Mouse (Mus musculus): ENCODE results near the gene Prkn. TPM values are rescaled to one million over a fixed set of nuclear protein-coding genes. Genes with fewer than 3 reads are reported as not detected.
A peak's percentile ranks its signal among the peaks of the same experiment; 100 is the strongest.

The Prkn gene
- total RNA-seq, 2 experiments from 2014 or later: 12.7 to 15.9 TPM

GRCm38 (mm10) chr17:11918123-11918801, 1078.1 kb downstream of the Prkn start:
- no peak for DNase-seq

DNA sequence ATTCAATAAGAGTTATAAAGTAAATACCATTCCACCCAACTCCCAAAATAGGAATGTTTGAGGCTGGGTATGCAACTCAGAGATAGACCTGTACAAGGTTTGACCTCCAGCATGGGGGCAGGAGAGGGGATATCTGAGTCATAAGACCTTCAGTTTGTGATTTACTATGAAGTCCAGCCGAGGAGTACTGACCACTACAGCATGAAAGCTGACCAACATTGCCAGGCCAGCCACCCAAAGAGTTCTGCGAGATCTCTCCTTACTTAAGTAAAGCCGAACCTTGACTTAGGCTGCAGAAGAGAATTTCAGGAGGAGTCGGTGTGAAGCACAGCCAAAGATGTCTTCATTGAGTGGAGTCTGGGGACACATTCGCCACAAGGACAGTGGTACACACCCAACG, 1079.4 kb downstream of the Prkn start:
- DNase-seq: no peak

- no peak for DNase-seq
Measured at GRCm38 (mm10) chr17:11921026-11921425, 1080.8 kb downstream of the Prkn start.

- DNase-seq: no peak
Measured at GRCm38 (mm10) chr17:11923989-11924388, 1083.8 kb downstream of the Prkn start.

DNA sequence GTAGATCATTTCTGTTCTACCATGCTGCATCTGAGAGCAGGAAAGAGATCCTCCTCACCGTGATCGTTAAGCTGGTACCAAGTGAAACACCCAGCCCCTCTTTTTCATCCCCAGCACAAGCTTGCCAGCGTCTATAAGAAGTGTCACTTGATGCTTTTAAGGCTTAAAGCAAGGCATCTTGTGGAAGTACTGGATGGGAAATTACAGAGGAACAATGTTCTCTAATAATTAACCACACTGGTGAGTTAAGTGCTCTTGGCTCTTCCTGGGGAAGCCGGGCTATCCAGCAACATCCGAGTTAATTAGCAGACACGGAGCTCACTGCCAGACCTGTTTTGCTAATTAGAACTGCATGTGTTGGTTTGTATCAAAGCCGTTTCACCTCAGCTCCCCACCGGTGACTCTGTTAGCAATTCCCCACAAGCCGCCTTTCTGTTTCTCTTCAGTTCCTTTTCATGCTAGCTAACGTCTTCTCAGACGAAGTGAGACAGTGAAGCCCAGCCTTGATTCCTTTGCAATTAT, 1086.7 kb downstream of the Prkn start:
- DNase-seq: no peak

DNA sequence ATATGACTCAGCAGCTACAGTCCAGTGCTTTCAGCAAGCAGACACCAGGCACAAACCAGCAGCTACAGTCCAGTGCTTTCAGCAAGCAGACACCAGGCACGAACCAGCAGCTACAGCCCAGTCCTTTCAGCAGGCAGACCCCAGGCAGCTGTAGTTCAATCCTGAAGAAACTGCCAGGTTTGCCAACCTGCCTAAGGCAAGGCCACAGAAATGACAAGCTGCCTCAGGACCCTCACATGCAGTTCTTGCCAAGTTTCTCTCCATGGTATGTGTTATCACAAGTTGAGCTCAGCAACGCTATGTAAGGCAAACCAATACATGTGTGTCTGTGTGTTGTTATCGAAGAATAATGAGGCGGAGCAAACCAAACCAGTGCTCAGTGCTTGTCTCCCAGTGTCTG, 1091.5 kb downstream of the Prkn start:
- no peak for DNase-seq

GRCm38 (mm10) chr17:11933737-11934136, 1093.6 kb downstream of the Prkn start:
- no peak for DNase-seq

GRCm38 (mm10) chr17:11947436-11947835, 1107.3 kb downstream of the Prkn start:
- no peak for DNase-seq

- DNase-seq: no peak
Measured at GRCm38 (mm10) chr17:11949551-11950197, 1109.5 kb downstream of the Prkn start.

DNA sequence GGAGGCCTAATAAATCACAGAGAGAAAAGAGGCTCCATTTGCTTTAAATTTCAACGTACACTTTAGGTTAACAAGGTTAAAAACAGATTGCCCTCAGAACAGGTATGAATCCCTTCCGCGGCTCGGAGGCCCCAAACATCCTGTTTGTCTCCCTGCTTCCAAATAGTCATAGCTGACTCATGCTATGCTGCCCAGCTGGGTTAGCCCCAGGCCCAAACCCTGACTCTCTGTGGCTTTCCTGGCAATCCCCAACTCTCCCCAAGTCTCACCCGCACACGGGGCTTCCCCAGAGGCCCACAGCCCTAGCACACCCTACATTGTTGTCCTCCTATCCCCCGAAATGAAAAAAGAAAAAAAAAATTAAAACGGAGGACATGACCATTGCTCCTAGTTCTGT, 1110.0 kb downstream of the Prkn start:
- DNase-seq: no peak

DNA sequence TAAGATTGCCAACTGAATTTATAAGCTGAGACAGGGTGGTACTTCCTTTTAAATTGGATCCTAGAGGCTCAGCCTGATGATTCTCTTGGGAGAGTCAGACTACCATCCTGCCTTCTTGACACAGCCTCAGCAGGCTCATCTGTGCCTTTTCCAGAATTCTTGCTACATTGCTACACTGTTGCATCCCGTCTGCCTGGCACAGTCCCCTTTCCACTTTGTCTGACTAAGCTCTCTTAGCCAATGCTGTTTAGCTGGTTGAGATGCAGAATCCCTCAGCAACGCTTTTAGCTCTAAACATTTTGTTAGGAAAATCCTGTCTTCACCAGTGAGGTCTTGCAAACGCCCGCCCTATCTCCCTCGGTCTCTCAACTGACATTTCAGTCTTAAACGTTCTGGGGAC, 1115.1 kb downstream of the Prkn start:
- DNase-seq: no peak

DNA sequence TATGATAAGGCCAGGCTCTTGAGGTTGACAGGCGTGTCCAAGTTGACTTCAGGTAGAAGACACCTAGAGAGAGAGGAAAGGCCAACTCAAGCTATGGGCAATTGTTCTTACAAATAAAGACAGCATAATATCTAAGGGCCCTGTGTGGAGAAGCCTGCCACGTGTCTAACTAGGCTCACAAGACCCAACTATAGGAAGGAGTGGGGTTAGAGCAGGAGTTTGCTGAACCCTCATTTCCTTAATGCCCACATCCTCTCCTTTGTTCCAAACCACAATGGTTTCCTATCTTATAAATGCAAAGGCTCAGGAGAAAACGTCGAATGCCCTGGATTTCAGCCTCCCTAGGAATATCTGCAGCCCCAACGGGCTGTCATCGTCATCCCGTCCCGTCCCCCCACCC, 1120.3 kb downstream of the Prkn start:
- DNase-seq: no peak

DNA sequence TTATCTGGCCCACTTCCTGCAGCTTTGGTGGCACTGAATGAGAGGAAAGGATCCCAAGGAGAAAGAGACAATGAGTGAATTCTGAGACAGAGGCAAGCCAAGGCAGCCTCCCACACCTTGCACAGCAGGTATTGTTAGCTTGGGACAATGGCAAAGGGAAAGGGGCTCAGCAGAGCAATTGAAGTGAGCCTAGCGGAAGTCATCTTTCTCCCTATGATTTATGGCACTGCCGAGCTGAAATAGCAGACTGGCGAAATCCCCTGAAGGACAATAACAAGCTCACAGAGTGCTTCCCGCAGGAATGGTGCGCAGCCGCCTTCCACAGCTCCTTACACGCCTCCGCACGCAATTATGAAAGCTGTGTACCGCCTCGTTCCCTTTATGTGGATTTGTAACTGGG, 1122.6 kb downstream of the Prkn start:
- no peak for DNase-seq

DNA sequence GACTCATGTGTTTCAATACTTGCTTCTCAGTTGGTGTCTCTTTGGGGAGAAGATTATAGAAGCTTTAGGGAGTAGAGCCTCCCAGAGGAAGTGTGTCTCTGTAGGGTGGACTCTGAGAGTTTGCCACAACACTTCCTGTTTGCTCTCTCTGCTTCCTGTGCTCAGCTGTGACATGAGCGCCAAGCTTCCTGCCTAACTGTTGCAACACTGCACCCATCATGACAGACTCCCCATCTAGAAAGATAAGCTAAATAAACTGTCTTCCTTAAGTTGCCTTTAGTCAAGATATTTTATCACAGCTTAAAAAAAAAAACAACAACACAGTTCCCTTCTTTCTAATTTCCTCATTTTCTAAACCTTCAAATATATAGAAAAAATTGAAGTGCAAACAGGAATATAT, 1130.0 kb downstream of the Prkn start:
- DNase-seq: no peak

- no peak for DNase-seq
Measured at GRCm38 (mm10) chr17:11972550-11972949, 1132.4 kb downstream of the Prkn start.

GRCm38 (mm10) chr17:11972969-11973787, 1133.0 kb downstream of the Prkn start:
- no peak for DNase-seq

- DNase-seq: peak; percentile 15
Measured at GRCm38 (mm10) chr17:11975062-11975607, 1135.0 kb downstream of the Prkn start.

GRCm38 (mm10) chr17:11978260-11978821, 1138.2 kb downstream of the Prkn start:
- DNase-seq: no peak

DNA sequence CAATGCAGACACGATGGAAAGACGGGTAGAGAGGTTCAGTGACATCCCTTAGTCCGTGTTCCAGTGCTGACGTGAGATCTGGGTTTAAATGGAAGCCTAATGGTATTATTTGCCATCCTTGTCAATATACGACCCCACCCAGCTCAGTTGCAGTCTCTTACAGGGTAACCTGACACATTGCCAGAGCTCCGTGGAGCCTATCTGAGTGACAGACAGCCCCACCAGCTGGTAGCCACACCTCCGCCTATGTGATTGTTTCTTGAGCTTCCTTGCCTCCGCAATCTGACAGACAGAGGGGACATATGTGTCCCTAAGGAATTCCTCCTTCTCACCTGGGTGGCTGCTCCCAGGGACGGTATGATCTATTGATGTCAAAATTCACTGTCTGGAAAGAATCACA, 1141.5 kb downstream of the Prkn start:
- DNase-seq: no peak

- no peak for DNase-seq
Measured at GRCm38 (mm10) chr17:11988110-11988837, 1148.1 kb downstream of the Prkn start.

GRCm38 (mm10) chr17:11989296-11989695, 1149.1 kb downstream of the Prkn start:
- no peak for DNase-seq

Data from gastrocnemius, postnatal 10 days (tissue).